In genomic region chr9:44096536-44096935, GRCm38 (mm10) we compare ENCODE assay signal across 9 mouse cellular contexts. TPM values are rescaled to one million over a fixed set of nuclear protein-coding genes. Genes with fewer than 3 reads are reported as not detected.
DNase-seq lines count a peak whose midpoint lies in the region; ATAC-seq lines count a peak whose summit lies in the region.
"Had no signal": no experiment of that assay in that cellular context is flagged by ENCODE, and none has a peak within 500 bp of the region (broad histone marks: within the 10 kb centered on the region; RNA-seq: fewer than 3 reads in every experiment).

No protein-coding gene starts in this region.

- H3K9me3 ChIP-seq in forebrain, embryonic 10.5 days = no peaks in the 10 kb centered on the region
- H3K9me3 ChIP-seq in hindbrain, embryonic 11.5 days (ENCODE audit: control insufficient read depth, low read length) = no peaks in the 10 kb centered on the region
- no peaks in the 10 kb centered on the region for H3K9me3 ChIP-seq in neural tube, embryonic 13.5 days

- intact Hi-C loops in gastrocnemius, postnatal 14 days (cut with DNase I; ENCODE audit: low total_unique reads) = no loop called here

- 0 out of 2 replicates have a peak, but pooled peaks have one; percentile 40 for ATAC-seq in hindbrain, embryonic 11.5 days (ENCODE audit: low FRiP score)
- peak; percentile 72 for ATAC-seq in neural tube, embryonic 13.5 days (ENCODE audit: low read depth)
- ATAC-seq in CD4-positive, CD25-positive, alpha-beta regulatory T cell, adult 4 months = no peak

- H3K4me2 ChIP-seq in hindbrain, embryonic 11.5 days (replicated peaks; ENCODE audit: low read depth, low read length) = no peak overlapping the region
- H3K4me2 ChIP-seq in neural tube, embryonic 13.5 days = no peak overlapping the region

- DNase-seq in kidney, adult 9 months = peak; percentile 58
- no peak for DNase-seq in kidney, postnatal 10 days
- peak; percentile 65 for DNase-seq in forebrain, embryonic 10.5 days (ENCODE audit: extremely low spot score, low spot score)
- DNase-seq in hindbrain, embryonic 11.5 days (ENCODE audit: low spot score) = peak; percentile 54
- DNase-seq in testis, postnatal 10 days (ENCODE audit: low spot score) = no peak
- no peak for DNase-seq in gastrocnemius, postnatal 14 days

- peaks cover 26% of the 10 kb centered on the region for H3K4me1 ChIP-seq in forebrain, embryonic 10.5 days
- 0 out of 2 replicates have a peak, but pooled peaks cover 4% of the 10 kb centered on the region for H3K4me1 ChIP-seq in hindbrain, embryonic 11.5 days (replicated peaks; ENCODE audit: control insufficient read depth, insufficient read depth, low read length)
- peaks cover 17% of the 10 kb centered on the region for H3K4me1 ChIP-seq in neural tube, embryonic 13.5 days (replicated peaks)

- no peak overlapping the region for H3K9ac ChIP-seq in hindbrain, embryonic 11.5 days (ENCODE audit: low read depth, low read length)
- H3K9ac ChIP-seq in neural tube, embryonic 13.5 days = no peak overlapping the region
- H3K9ac ChIP-seq: liver, embryonic 14.5 days had no signal

- H3K36me3 ChIP-seq in forebrain, embryonic 10.5 days (replicated peaks) = peaks cover 18% of the 10 kb centered on the region
- H3K36me3 ChIP-seq in hindbrain, embryonic 11.5 days (ENCODE audit: control insufficient read depth, insufficient read depth, low read length) = 0 out of 2 replicates have a peak, but pooled peaks cover 2% of the 10 kb centered on the region
- peaks cover 9% of the 10 kb centered on the region; the same call in 1 of the 2 replicates for H3K36me3 ChIP-seq in neural tube, embryonic 13.5 days

- 18% methylated on average over 9 of the region's 9 CpGs for WGBS in forebrain, embryonic 10.5 days
- 25% methylated on average over 9 of the region's 9 CpGs for WGBS in hindbrain, embryonic 11.5 days
- WGBS in neural tube, embryonic 13.5 days = 20% methylated on average over 9 of the region's 9 CpGs

- H3K27ac ChIP-seq in forebrain, embryonic 10.5 days = peak overlapping the region; percentile 54
- H3K27ac ChIP-seq in hindbrain, embryonic 11.5 days (ENCODE audit: low read depth, low read length) = no peak overlapping the region; the same call in 1 of the 2 replicates
- no peak overlapping the region for H3K27ac ChIP-seq in neural tube, embryonic 13.5 days (replicated peaks)
- H3K27ac ChIP-seq: liver, embryonic 14.5 days had no signal

- no peaks in the 10 kb centered on the region for H3K27me3 ChIP-seq in forebrain, embryonic 10.5 days (ENCODE audit: poor library complexity, severe bottlenecking)
- no peaks in the 10 kb centered on the region for H3K27me3 ChIP-seq in hindbrain, embryonic 11.5 days (ENCODE audit: control insufficient read depth, insufficient read depth, low read length)
- no peaks in the 10 kb centered on the region for H3K27me3 ChIP-seq in neural tube, embryonic 13.5 days

- H3K4me3 ChIP-seq in forebrain, embryonic 10.5 days = no peak overlapping the region
- no peak overlapping the region for H3K4me3 ChIP-seq in hindbrain, embryonic 11.5 days (ENCODE audit: low read depth, low read length)
- no peak overlapping the region for H3K4me3 ChIP-seq in neural tube, embryonic 13.5 days

RNA-seq across cellular contexts. Expression of gene Mfrp, which starts 5.0 kb away (rescaled TPM):
- polyA plus RNA-seq in forebrain, embryonic 10.5 days (2016; fragmentation: Nextera tagmentation; extraction: Ambion mirVana) = 0.15 and 0.26 TPM in 2 replicates
- 0.10 and 0.23 TPM in 2 replicates for polyA plus RNA-seq in hindbrain, embryonic 11.5 days (2014; fragmentation: Nextera tagmentation; extraction: Ambion mirVana)
- polyA plus RNA-seq in neural tube, embryonic 13.5 days (2015; fragmentation: Nextera tagmentation; extraction: Ambion mirVana) = not detected in 2 replicates
- not detected for polyA plus RNA-seq in CD4-positive, CD25-positive, alpha-beta regulatory T cell, adult 4 months (2017; shearing (Covaris generic))
- total RNA-seq in gastrocnemius, postnatal 14 days (2021) = under 1 TPM in 1 of 2 experiments, not detected in 1; 0.06 TPM
- polyA plus RNA-seq: liver, embryonic 14.5 days had no signal

RNA-seq across cellular contexts. Expression of gene C1qtnf5, which starts 10.5 kb away (rescaled TPM):
- polyA plus RNA-seq in forebrain, embryonic 10.5 days (2016; fragmentation: Nextera tagmentation; extraction: Ambion mirVana) = not detected in 2 replicates
- 0.82 and 1.2 TPM in 2 replicates for polyA plus RNA-seq in hindbrain, embryonic 11.5 days (2014; fragmentation: Nextera tagmentation; extraction: Ambion mirVana)
- polyA plus RNA-seq in neural tube, embryonic 13.5 days (2015; fragmentation: Nextera tagmentation; extraction: Ambion mirVana) = 3.1 and 3.6 TPM in 2 replicates
- not detected for polyA plus RNA-seq in CD4-positive, CD25-positive, alpha-beta regulatory T cell, adult 4 months (2017; shearing (Covaris generic))
- total RNA-seq in gastrocnemius, postnatal 14 days (2021) = 10 to 100 TPM; 22.9 to 25.7 TPM

RNA-seq across cellular contexts. Expression of gene Gm49380, which starts 16.8 kb away (rescaled TPM):
- 0.06 and 0.36 TPM in 2 replicates for polyA plus RNA-seq in forebrain, embryonic 10.5 days (2016; fragmentation: Nextera tagmentation; extraction: Ambion mirVana)
- 0.29 and 0.38 TPM in 2 replicates for polyA plus RNA-seq in hindbrain, embryonic 11.5 days (2014; fragmentation: Nextera tagmentation; extraction: Ambion mirVana)
- polyA plus RNA-seq in neural tube, embryonic 13.5 days (2015; fragmentation: Nextera tagmentation; extraction: Ambion mirVana) = 0.18 and 0.28 TPM in 2 replicates
- not detected for polyA plus RNA-seq in CD4-positive, CD25-positive, alpha-beta regulatory T cell, adult 4 months (2017; shearing (Covaris generic))
- total RNA-seq in gastrocnemius, postnatal 14 days (2021) = 1 to 10 TPM in 1 of 2 experiments, under 1 TPM in 1; 0.23 to 1.2 TPM

RNA-seq across cellular contexts. Expression of gene Rnf26, which starts 16.8 kb away (rescaled TPM):
- polyA plus RNA-seq in forebrain, embryonic 10.5 days (2016; fragmentation: Nextera tagmentation; extraction: Ambion mirVana) = 79.5 and 81.5 TPM in 2 replicates
- 43.7 and 51.8 TPM in 2 replicates for polyA plus RNA-seq in hindbrain, embryonic 11.5 days (2014; fragmentation: Nextera tagmentation; extraction: Ambion mirVana)
- polyA plus RNA-seq in neural tube, embryonic 13.5 days (2015; fragmentation: Nextera tagmentation; extraction: Ambion mirVana) = 34.5 and 35.4 TPM in 2 replicates
- polyA plus RNA-seq in CD4-positive, CD25-positive, alpha-beta regulatory T cell, adult 4 months (2017; shearing (Covaris generic)) = 1 to 10 TPM; 4.9 to 5.0 TPM
- total RNA-seq in gastrocnemius, postnatal 14 days (2021) = 1 to 10 TPM; 6.4 to 8.4 TPM

RNA-seq across cellular contexts. Expression of gene Usp2, which starts 29.7 kb away (rescaled TPM):
- 12.7 and 12.9 TPM in 2 replicates for polyA plus RNA-seq in forebrain, embryonic 10.5 days (2016; fragmentation: Nextera tagmentation; extraction: Ambion mirVana)
- polyA plus RNA-seq in hindbrain, embryonic 11.5 days (2014; fragmentation: Nextera tagmentation; extraction: Ambion mirVana) = 11.4 and 13.9 TPM in 2 replicates
- 8.7 and 12.6 TPM in 2 replicates for polyA plus RNA-seq in neural tube, embryonic 13.5 days (2015; fragmentation: Nextera tagmentation; extraction: Ambion mirVana)
- 1 to 10 TPM; 3.7 to 5.2 TPM for polyA plus RNA-seq in CD4-positive, CD25-positive, alpha-beta regulatory T cell, adult 4 months (2017; shearing (Covaris generic))
- total RNA-seq in gastrocnemius, postnatal 14 days (2021) = 100 to 1,000 TPM; 142 to 224 TPM

Comparison
In these comparisons a context has a peak if more than half of its experiments do, and no peak if none do; other contexts are left out.
1. DNase-seq: peak in kidney, adult 9 months (single experiment), forebrain, embryonic 10.5 days (single experiment) and hindbrain, embryonic 11.5 days (single experiment); none in kidney, postnatal 10 days (single experiment), testis, postnatal 10 days (single experiment) and gastrocnemius, postnatal 14 days (single experiment).